Mouse (Mus musculus) left cerebral cortex, postnatal 4 days (tissue): ENCODE data around the gene Kdm8. TPM values are rescaled to one million over a fixed set of nuclear protein-coding genes. Genes with fewer than 3 reads are reported as not detected.

Source experiments
- DNase-seq: peaks from one replicate; pipeline ENCODE4 v3.0.0-alpha.2; 2022
- intact Hi-C: fragments of 180-260 bp; cut with DNase I; formaldehyde crosslinking; loops from one replicate; pipeline ENCODE4 v1.15.1; 2025
- total RNA-seq, 2 experiments: library from RNA; stranded (reverse); gene quantifications; 2 replicates each; pipeline ENCODE4 v1.2.3; 2021

The Kdm8 gene
- total RNA-seq, 2 experiments from 2014 or later = 2.6 to 3.7 TPM

DNA sequence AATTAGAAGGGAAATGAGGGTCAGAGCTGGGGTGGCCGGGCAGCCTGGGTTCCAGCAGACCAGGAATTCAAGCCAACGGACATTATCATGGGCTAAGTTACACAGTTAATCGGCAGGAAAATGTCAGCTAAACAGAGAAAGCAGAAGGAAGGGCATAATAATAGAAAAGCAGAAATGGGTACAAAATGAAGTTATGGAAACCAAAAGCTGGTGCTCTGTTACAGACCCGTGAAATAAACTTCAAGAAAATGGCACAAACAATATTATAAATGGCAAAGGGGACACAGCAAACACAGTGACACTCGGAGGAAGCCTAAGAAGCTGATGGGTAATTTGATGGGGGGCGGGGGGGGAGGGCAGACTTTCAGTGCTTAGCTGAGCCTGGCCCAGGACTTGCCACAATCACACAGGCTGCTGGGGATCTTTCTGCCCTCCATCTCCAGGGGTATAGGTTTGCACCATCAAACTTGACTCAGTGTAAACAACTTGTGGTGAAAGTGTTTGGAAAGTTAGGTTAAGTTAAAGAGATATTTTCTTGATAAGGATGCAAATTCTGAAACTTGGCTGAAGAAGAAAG is 51.5 kb downstream of the Kdm8 start:
- intact Hi-C loops = no loop called here
- no peak for DNase-seq

DNA sequence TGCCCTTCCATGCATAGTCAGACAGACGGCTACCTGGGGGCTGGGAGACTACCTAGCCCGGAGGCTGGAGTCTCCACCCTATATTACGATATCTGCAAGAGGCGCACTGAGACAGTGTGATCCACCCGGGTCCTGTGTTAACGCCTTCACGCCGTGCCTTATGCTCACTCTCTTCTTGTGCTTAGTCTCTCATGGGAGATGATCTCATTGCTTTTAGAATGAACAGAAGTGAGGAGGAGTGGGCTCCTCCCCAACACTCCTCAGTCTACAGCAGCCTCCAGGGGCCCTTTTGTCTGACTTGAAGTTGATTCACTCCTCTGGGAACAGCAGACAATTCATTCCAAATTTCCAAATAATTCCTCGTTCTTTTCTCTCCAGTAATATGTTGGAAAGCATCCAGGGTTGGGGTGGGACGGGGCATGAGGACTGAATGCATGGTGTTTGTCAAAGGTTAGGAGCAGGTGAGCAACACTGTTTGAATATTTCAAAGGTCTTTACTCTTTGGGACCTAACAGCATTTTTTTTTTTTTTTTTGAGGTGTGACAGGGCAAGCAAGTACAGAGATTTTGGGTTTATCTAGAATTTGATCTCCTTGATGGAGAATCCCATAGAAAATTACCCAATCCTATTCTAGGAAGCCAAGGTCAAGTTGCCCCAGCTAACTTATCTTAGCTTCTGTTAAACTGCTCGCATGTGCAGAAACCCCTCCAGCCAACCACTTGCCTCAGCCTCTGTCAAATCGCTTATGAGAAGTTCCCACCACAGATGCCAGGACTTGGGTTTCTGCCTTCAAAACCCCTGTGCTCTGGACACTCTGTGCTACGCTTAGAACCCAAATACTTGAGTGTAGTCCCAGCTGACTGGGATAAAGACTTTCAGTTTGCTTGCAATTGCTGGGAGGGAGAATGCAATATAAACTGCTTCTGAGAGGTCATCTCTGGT is 55.7 kb downstream of the Kdm8 start:
- intact Hi-C loops = no loop called here
- no peak for DNase-seq

DNA sequence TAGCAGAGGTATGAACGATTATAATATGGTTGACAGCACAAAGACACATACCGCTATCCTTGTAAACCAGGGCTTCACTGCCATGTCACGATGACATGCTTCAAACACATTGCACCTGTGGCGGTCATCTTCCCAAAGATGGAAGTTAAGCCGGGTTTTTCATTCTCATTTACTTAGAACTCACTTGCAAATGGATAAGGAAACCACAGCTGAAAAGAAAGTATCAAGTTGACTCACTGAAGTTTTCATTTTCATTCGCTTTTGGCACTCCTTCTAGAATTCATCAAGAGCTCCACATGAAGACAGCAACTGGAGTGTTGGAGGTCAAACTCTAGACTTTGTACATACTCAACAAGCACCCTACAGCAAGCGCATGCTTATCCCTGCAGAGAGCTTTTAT is 56.4 kb downstream of the Kdm8 start:
- no peak for DNase-seq
- intact Hi-C loops = no loop called here

DNA sequence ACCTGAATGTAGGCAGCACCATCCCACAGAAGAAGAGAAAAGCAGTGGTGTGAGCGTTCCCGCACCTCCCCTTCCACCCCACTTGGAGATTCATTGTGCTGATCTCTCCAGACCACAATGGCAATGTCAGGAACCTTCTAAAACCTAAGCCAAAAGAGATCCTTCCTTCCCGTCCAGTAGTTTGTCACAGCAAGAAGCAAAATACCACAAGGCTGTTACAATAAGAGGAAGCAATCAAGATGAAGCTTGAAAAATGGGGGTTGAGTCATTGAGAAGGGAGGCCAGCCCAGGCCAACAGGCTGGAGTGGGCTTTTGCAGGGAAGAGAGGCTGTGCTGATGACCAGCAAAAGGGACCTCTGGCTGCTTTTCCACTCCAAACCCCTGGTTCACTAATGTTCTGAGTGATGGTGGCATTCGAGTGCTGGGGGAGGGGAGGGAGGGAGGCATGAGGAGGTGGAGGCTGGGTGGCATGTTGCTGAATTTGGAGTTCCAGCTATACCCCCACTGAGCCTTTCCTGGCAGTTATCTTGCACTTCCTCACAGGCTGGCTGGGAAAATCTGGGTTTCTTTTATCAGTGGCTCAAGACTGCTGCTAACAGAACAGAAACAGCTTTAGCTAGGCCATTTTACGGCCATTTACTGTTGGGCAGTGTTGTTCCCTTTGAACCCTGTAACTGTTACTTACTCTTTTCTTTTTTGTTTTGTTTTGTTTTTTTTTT is 59.1 kb downstream of the Kdm8 start:
- DNase-seq = no peak
- intact Hi-C loops = no loop called here

DNA sequence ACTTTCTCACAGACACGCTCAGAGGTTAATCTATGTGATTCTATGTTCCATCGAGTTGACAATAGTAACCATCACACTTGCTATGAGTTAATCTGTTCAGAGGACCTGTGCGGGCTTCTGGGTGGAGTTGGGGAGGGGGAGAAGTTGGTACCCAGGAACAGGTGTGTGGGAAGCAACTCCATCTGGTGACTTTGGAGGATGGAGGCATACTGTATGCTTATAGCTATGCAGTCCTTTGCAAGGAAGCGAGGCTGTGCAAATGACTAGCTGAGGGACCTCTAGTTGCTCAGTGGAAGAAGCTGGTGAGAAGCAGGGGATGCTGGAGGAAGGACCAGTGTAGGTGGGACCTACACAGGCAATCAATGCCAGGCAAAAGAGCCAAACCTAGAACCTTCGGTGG is 60.1 kb downstream of the Kdm8 start:
- no peak for DNase-seq
- intact Hi-C loops = no loop called here

DNA sequence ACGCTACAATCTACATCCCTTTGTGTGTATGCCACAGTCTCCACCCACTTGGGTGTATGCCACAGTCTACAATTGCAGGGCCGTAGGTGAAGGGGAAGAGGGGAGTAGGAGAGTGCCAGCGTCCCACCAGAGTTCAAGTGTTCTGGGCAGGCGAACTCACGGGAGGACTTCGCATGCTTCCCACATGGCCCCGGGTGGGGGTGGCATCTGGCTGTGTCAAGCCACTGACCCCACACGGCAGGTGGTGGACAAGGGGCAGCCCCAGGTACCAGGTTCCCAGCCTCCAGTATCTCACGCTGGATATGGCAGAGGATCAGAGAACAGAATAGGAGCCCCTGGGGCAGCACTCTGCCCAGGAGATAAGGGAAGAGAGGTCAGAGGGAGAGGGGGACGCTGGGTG is 61.1 kb downstream of the Kdm8 start:
- intact Hi-C loops = no loop called here
- DNase-seq = no peak

DNA sequence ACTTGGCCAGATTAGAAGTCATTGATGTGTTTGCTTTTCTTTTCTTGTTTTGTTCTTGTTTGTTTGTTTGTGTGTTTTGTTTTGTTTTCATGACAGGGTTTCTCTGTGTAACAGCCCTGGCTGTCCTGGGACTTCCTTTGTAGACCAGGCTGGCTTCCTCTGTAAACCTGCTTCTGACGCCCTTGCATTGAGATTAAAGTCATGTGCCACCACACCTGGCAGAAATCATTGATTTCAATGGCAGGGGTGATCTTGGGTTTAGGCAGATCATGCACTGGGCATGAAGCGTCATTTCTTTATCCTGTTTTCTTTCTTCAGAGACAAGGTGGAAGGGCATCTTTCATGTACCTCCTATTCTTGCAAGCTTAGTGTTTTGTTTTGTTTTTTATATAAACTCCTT is 62.8 kb downstream of the Kdm8 start:
- DNase-seq = no peak
- intact Hi-C loops = no loop called here

DNA sequence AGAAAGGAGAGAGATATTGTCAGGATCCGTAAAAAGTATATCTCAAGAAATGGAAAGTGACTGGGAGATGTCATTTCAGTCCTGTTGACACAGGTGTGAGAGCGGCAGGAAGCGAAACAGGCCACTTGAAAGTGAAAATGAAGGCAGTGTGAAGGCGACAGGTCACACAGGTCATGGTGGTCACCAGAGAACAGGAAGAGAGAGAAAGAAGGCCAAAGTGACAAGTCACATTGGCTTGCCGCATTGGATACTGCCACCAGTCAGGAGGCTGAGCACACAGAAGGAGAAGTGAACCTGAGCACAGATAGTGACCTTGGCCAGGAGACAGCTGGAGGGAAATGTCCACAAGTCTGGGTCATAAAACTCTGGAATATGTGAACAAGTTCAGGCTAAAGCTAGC is 67.0 kb downstream of the Kdm8 start:
- intact Hi-C loops = no loop called here
- DNase-seq = no peak

DNA sequence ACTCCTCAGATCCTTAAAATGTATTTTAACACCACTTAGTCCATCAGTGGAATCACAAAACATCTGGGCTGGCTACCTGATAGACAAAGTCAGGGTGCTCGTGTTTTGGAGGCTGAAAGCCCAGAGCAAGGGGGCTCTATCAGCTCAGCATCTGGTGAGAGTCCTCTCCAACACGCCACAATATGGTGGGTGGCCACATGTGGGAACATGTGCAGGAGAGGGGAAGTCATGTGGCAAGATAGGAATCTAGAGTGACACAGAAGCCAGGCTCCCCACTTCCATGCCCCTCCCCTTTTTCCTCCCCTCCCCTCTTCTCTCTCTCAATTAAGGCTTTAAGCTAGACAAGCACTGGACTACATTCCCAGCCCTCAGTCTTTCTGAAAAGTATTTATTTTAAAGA is 67.4 kb downstream of the Kdm8 start:
- DNase-seq = no peak
- intact Hi-C loops = no loop called here

Other genes starting within 250 kb of the Kdm8 start
- 10 to 100 TPM; 31.0 to 33.3 TPM for gene Nsmce1, start 46.9 kb downstream of the Kdm8 start, total RNA-seq
- 1 to 10 TPM; 5.0 to 6.3 TPM for gene Il4ra, start 107.4 kb downstream of the Kdm8 start, total RNA-seq
- under 1 TPM; 0.54 to 0.66 TPM for gene Il21r, start 158.8 kb downstream of the Kdm8 start, total RNA-seq